Mouse (Mus musculus) forebrain, embryonic 14.5 days (tissue): ENCODE results near the gene Ace2. TPM values are rescaled to one million over a fixed set of nuclear protein-coding genes. Genes with fewer than 3 reads are reported as not detected.

Experiments
- ATAC-seq: fragments of 200-750 bp; cut with Nextera tagmentation; 2 replicates; pipeline ENCODE4 v1.8.0; 2017; ENCODE audit warnings: mild to moderate bottlenecking, moderate library complexity
- DNase-seq: peaks from one replicate; pipeline ENCODE4 v3.0.0-alpha.2; 2015; ENCODE audit warnings: low spot score
- H3K27ac ChIP-seq: fragments of 300-500 bp; sonication (generic); 2 replicates; pipeline ENCODE4 v1.5.1; 2014; ENCODE audit warnings: low read depth, mild to moderate bottlenecking, control low read depth, low read length, moderate library complexity
- H3K27me3 ChIP-seq: fragments of 300-500 bp; sonication (generic); replicated peaks from 2 replicates; pipeline ENCODE4 v1.6.1; 2014; ENCODE audit warnings: low read length, control low read depth, mixed read lengths; ENCODE audit not compliant: control insufficient read depth, insufficient read depth
- H3K36me3 ChIP-seq: fragments of 300-500 bp; sonication (generic); 2 replicates; pipeline ENCODE4 v1.6.1; 2014; ENCODE audit warnings: low read length, control low read depth; ENCODE audit not compliant: control insufficient read depth, insufficient read depth
- H3K4me1 ChIP-seq: fragments of 300-500 bp; sonication (generic); 2 replicates; pipeline ENCODE4 v1.6.1; 2014; ENCODE audit warnings: antibody characterized with exemption, low read length, control low read depth; ENCODE audit not compliant: control insufficient read depth, insufficient read depth
- H3K4me2 ChIP-seq: fragments of 300-500 bp; sonication (generic); 2 replicates; pipeline ENCODE4 v1.6.1; 2014; ENCODE audit warnings: mild to moderate bottlenecking, control low read depth, low read length
- H3K4me3 ChIP-seq: fragments of 300-500 bp; sonication (generic); 2 replicates; pipeline ENCODE4 v1.5.1; 2014; ENCODE audit warnings: low read depth, low read length, control low read depth
- H3K9ac ChIP-seq: fragments of 300-500 bp; sonication (generic); 2 replicates; pipeline ENCODE4 v1.6.1; 2014; ENCODE audit warnings: mild to moderate bottlenecking, low read length, control low read depth, moderate library complexity
- H3K9me3 ChIP-seq: fragments of 300-500 bp; sonication (generic); replicated peaks from 2 replicates; pipeline ENCODE4 v1.6.1; 2016; ENCODE audit warnings: low read length, control low read depth, mixed read lengths; ENCODE audit not compliant: control insufficient read depth
- WGBS: fragments of 180-500 bp; shearing (Covaris S2); extraction: QIAGEN DNeasy Blood & Tissue Kit; methylation state at CpG from one replicate; pipeline ENCODE4 v1.1.7; 2014; 5-methylcytosine and 5-hydroxymethylcytosine counted together
- polyA plus RNA-seq: library from polyadenylated mRNA; unstranded; fragments of >200 nt; fragmentation: Nextera tagmentation; extraction: Ambion mirVana; gene quantifications from 2 replicates; pipeline ENCODE4 v1.2.1, GENCODE M21; 2014

Ace2 gene
- polyA plus RNA-seq, 1 experiment from 2014 or later, result not detected

GRCm38 (mm10) chrX:164113744-164114143 lies 25.4 kb upstream of the Ace2 start:
- DNase-seq (no peak), ATAC-seq (no peak)
- Histone ChIP-seq H3K27ac (no peak overlapping the region), H3K36me3 (no peaks in the 10 kb centered on the region), H3K27me3 (no peaks in the 10 kb centered on the region), H3K4me1 (no peaks in the 10 kb centered on the region), H3K9ac (no peak overlapping the region), H3K4me2 (no peak overlapping the region), H3K4me3 (no peak overlapping the region), H3K9me3 (no peaks in the 10 kb centered on the region)
- WGBS, result 93% methylated on average over 6 of the region's 6 CpGs

- H3K4me1 ChIP-seq, result no peaks in the 10 kb centered on the region
- no peak overlapping the region for H3K9ac ChIP-seq
- H3K9me3 ChIP-seq, result no peaks in the 10 kb centered on the region
- H3K27me3 ChIP-seq, result no peaks in the 10 kb centered on the region
- H3K4me2 ChIP-seq, result no peak overlapping the region
- ATAC-seq (no peak), DNase-seq (no peak)
- no peak overlapping the region for H3K4me3 ChIP-seq
- 90% methylated on average over 3 of the region's 3 CpGs for WGBS
- no peaks in the 10 kb centered on the region for H3K36me3 ChIP-seq
- H3K27ac ChIP-seq, result no peak overlapping the region
Observed at GRCm38 (mm10) chrX:164123942-164124341, 15.2 kb upstream of the Ace2 start.

GRCm38 (mm10) chrX:164133531-164133930 lies 5.6 kb upstream of the Ace2 start:
- Histone ChIP-seq H3K27me3 (no peaks in the 10 kb centered on the region), H3K9me3 (no peaks in the 10 kb centered on the region), H3K4me3 (no peak overlapping the region), H3K36me3 (no peaks in the 10 kb centered on the region), H3K9ac (no peak overlapping the region), H3K4me2 (no peak overlapping the region), H3K27ac (no peak overlapping the region), H3K4me1 (no peaks in the 10 kb centered on the region)
- WGBS, result 87% methylated on average over 3 of the region's 3 CpGs
- DNase-seq (no peak), ATAC-seq (no peak)

GRCm38 (mm10) chrX:164135304-164135818 lies 3.8 kb upstream of the Ace2 start:
- Histone ChIP-seq H3K9me3 (no peaks in the 10 kb centered on the region), H3K9ac (no peak overlapping the region), H3K4me1 (no peaks in the 10 kb centered on the region), H3K4me3 (no peak overlapping the region), H3K4me2 (no peak overlapping the region), H3K27ac (no peak overlapping the region), H3K27me3 (no peaks in the 10 kb centered on the region), H3K36me3 (no peaks in the 10 kb centered on the region)
- no peak for ATAC-seq
- 91% methylated on average over 4 of the region's 4 CpGs for WGBS
- no peak for DNase-seq

DNA sequence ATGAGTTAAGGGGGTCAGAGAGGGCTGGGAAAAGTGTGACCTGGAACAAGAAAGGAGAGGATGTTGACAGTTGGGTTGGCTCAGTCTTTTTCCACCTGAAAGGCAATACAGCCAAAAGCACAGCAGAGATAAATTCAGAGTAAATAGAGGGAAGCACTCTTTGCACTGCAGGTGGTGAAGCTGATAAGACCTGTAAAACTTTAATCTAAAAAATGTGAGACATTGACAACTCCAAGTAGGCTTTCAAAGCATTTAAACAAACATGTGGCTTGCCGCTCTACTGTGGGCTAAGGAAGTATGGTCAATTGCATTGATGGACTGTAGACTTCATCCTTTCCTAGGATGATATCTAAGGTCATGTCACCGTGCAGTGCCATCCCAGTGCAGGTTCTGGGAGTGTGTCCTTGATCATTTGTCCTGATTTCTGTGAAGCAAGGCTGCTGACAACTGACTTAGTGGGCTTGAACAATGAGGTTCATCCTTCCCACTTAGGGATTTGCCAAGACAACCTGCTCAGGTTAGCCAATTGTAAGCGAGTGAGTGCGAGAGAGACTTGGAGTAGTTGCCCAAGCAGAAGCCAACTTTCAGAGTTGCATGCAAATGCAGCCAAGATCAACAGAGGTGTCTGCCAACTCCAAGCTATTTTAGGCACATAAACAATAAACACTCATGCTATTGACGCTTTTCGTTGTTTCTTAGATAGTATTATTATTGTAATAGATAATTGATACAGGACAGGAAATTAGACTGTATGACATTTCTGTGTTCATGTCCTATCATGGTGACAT lies 6.5 kb downstream of the Ace2 start:
- WGBS, result 93% methylated on average over 6 of the region's 6 CpGs
- no peak overlapping the region for H3K4me2 ChIP-seq
- no peak overlapping the region for H3K4me3 ChIP-seq
- no peaks in the 10 kb centered on the region for H3K36me3 ChIP-seq
- H3K27ac ChIP-seq, result no peak overlapping the region
- no peaks in the 10 kb centered on the region for H3K9me3 ChIP-seq
- no peaks in the 10 kb centered on the region for H3K27me3 ChIP-seq
- no peaks in the 10 kb centered on the region for H3K4me1 ChIP-seq
- no peak overlapping the region for H3K9ac ChIP-seq
- DNase-seq (no peak), ATAC-seq (no peak)

DNA sequence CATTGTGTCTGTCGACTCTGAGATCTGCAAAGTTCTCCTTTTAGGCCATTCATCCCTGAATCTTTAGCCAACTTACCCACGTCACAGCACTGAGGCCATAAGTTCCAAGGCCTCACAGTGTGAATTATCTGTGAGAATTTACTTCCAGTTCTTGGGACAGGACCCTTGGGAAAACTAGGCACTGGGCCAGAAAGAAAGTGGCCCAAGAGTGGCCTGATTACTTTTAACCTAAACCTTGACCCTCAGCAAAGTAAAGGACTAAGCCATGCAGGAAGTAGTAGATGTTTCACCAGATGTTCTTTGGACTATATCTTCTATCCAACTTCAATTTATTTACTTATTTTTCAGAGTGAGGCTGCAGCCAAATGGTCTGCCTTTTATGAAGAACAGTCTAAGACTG lies 13.6 kb downstream of the Ace2 start:
- no peaks in the 10 kb centered on the region for H3K36me3 ChIP-seq
- WGBS, result 67% methylated on average over 2 of the region's 2 CpGs
- H3K4me3 ChIP-seq, result no peak overlapping the region
- ATAC-seq (no peak), DNase-seq (no peak)
- H3K9me3 ChIP-seq, result no peaks in the 10 kb centered on the region
- no peaks in the 10 kb centered on the region for H3K27me3 ChIP-seq
- H3K4me2 ChIP-seq, result no peak overlapping the region
- H3K9ac ChIP-seq, result no peak overlapping the region
- H3K27ac ChIP-seq, result no peak overlapping the region
- H3K4me1 ChIP-seq, result no peaks in the 10 kb centered on the region

DNA sequence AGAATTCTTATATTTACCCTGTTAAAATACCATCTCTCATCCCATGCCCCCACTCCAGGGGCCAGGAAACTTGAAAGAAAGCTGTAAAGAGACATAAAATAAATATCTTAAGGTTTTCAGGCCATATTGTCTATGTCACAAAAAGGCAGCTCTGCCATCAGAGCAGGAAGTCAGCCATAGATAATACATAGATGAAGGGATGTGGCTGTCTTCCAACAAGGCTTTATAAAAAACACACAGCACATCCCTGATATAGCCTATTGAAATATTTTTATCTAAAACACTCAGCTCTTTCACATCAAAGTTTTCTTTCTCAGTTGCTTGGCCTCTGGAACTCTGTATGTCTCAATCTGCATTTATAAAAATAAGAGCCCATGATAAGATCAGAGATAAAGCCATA lies 14.5 kb downstream of the Ace2 start:
- no peak overlapping the region for H3K27ac ChIP-seq
- H3K4me3 ChIP-seq, result no peak overlapping the region
- H3K9me3 ChIP-seq, result no peaks in the 10 kb centered on the region
- ATAC-seq (no peak), DNase-seq (no peak)
- H3K4me2 ChIP-seq, result no peak overlapping the region
- no peaks in the 10 kb centered on the region for H3K36me3 ChIP-seq
- no peaks in the 10 kb centered on the region for H3K4me1 ChIP-seq
- no peak overlapping the region for H3K9ac ChIP-seq
- no peaks in the 10 kb centered on the region for H3K27me3 ChIP-seq

DNA sequence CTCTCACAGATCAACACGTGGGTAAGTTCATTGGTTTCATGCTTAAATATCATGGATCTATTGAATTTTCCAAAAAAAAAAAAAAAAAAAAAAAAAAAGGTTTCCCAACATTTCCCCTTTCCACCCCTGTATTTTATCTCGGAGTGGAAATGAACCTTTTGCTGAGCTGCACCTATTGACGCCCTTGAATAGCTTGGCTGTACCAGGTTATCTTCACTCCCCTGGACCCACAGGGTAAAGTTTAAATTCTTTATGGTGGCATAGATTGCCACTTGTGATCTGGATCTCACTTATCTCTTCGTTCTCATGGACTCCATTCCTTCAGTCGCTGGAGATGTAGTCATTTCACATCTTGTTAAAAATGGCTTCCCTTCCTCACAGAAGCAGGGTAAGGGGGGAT lies 15.5 kb downstream of the Ace2 start:
- no peak for ATAC-seq
- H3K4me2 ChIP-seq, result no peak overlapping the region
- H3K4me1 ChIP-seq, result no peaks in the 10 kb centered on the region
- H3K27ac ChIP-seq, result no peak overlapping the region
- no peaks in the 10 kb centered on the region for H3K27me3 ChIP-seq
- no peaks in the 10 kb centered on the region for H3K9me3 ChIP-seq
- H3K9ac ChIP-seq, result no peak overlapping the region
- no peak for DNase-seq
- no peaks in the 10 kb centered on the region for H3K36me3 ChIP-seq
- no peak overlapping the region for H3K4me3 ChIP-seq
- 81% methylated on average over 5 of the region's 5 CpGs for WGBS

GRCm38 (mm10) chrX:164164681-164165080 lies 25.5 kb downstream of the Ace2 start:
- H3K9ac ChIP-seq, result no peak overlapping the region
- no peak overlapping the region for H3K27ac ChIP-seq
- DNase-seq (no peak), ATAC-seq (no peak)
- H3K27me3 ChIP-seq, result no peaks in the 10 kb centered on the region
- no peaks in the 10 kb centered on the region for H3K4me1 ChIP-seq
- H3K4me3 ChIP-seq, result no peak overlapping the region
- H3K4me2 ChIP-seq, result no peak overlapping the region
- WGBS, result 82% methylated on average over 1 of the region's 1 CpGs
- no peaks in the 10 kb centered on the region for H3K9me3 ChIP-seq
- no peaks in the 10 kb centered on the region for H3K36me3 ChIP-seq
